Mouse (Mus musculus) E14TG2a.4 (cell line): ENCODE measurements around the gene Hrk.

Experiments used
- CTCF ChIP-seq: conservative IDR thresholded peaks from 2 replicates; pipeline ENCODE4 v1.5.1; 2014; ENCODE audit warnings: low read length
- NANOG ChIP-seq: IDR thresholded peaks from 2 replicates; pipeline ENCODE4 v1.6.1; 2014; ENCODE audit warnings: borderline replicate concordance, low read length, mixed read lengths
- POU5F1 ChIP-seq: IDR thresholded peaks from 2 replicates; pipeline ENCODE4 v1.6.1; 2014; ENCODE audit warnings: low read length, borderline replicate concordance

DNA sequence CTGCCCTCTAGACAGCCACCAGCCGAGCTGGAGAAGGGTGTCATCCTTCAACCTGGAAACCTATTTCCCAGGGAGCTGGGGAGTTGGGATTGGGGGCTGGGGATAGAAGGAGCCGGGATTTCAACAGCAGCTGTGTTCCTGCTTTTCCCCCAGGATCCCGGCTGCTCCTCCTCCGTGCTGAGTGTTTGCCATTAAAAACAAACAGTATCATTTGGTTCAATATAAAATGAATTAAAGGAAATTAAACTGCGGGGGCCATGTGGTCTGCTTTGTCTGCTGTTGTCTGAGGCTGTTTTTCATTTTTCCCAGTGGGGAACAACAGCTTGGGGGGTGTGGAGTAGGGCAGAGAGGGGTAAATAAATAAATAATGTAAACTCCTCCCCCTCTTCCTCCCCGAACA lies 53.0 kb downstream of the Hrk start:
- TF ChIP-seq CTCF, result no peak
- TF ChIP-seq POU5F1, result no peak
- no peak for TF ChIP-seq NANOG
